Mouse (Mus musculus): ENCODE results near the gene Mynn. TPM values are rescaled to one million over a fixed set of nuclear protein-coding genes. Genes with fewer than 3 reads are reported as not detected.
A peak's percentile ranks its signal among the peaks of the same experiment; 100 is the strongest.
"Not testable (repeated sequence)": the region's sequence is repeated elsewhere in the genome, so short reads cannot be mapped to it uniquely, and the experiment has no call there.

The Mynn gene
- 30.4 and 31.5 TPM in 2 replicates for polyA plus RNA-seq (2015; fragmentation: Nextera tagmentation; extraction: Ambion mirVana)

DNA sequence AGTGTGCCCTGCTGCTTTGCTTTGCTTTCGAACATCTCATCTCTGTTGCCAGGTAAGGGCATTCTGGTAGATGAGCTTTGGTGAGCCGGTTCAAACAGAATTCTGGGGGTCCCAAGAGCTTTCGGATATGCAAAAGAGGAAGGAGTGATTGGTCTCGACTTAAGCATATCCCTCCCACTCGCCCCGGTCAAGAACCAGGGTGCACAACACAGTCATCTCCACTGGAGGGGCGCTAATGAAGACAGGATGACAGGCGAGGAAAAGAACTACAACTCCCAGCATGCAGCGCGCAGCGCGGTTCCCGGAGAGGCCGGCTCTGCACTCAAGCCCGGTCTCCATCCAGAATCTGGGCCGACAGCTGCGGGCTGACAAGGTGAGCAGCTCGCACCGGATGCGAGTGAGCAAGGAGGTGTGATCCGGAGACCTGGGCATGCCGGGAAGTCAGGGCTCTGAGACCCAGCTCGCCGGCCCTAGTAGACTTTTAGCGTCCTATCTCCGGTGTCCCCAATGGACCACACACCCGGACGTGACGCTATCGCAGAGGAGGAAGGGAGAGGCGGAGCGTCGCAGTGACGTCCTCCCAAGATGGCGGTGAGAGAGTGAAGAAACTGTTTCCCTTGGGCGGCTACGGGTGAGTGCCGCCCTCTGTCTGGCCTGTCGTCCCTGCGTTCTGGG, at the start of gene Mynn:
Gene Mynn (plus strand): TSS at position 1 of the 675 bp plus-strand sequence.
- ATAC-seq (ENCODE audit: insufficient number of reproducible peaks, low FRiP score, low TSS enrichment, low read depth), result peak; percentile 95
- no peaks in the 10 kb centered on the region for H3K9me3 ChIP-seq
- 0% methylated on average over 38 of the region's 40 CpGs for WGBS
- peak within 1 kb of the TSS; percentile 83 for H3K9ac ChIP-seq
- H3K4me2 ChIP-seq, result peak within 1 kb of the TSS; percentile 82
- peak within 1 kb of the TSS; percentile 73 for H3K4me3 ChIP-seq
- peaks cover 16% of the 10 kb centered on the region for H3K36me3 ChIP-seq
- peak within 1 kb of the TSS; percentile 98 for H3K27ac ChIP-seq
- H3K4me1 ChIP-seq, result peaks cover 17% of the 10 kb centered on the region
- 0 out of 2 replicates have a peak, but pooled peaks cover 4% of the 10 kb centered on the region for H3K27me3 ChIP-seq

DNA sequence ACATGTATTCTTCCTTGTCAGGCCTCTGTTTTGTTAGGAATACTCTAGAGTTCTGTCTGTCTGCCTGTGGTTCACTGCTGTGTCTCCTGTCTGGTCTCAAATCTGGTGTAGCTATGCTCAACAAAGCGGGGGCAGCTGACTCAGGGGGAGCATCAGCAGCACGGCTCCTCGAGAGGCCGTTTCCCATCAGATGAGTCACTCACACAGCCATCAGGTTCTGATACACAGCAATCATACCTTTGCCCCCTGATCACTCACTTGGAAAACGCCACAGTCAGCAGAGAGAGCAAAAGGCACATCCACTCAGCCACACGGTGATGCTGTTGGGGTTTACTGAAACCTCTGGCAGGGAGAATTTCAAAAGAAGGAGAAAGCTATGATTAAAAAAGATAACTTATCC, 48.1 kb upstream of the Mynn start:
- no peaks in the 10 kb centered on the region for H3K36me3 ChIP-seq
- 79% methylated on average over 6 of the region's 6 CpGs for WGBS
- H3K4me1 ChIP-seq, result peaks cover 4% of the 10 kb centered on the region; the same call in 1 of the 2 replicates
- no peak for ATAC-seq (ENCODE audit: insufficient number of reproducible peaks, low FRiP score, low TSS enrichment, low read depth)
- H3K27ac ChIP-seq, result no peak overlapping the region
- H3K4me2 ChIP-seq, result no peak overlapping the region
- H3K9ac ChIP-seq, result no peak overlapping the region
- no peaks in the 10 kb centered on the region for H3K27me3 ChIP-seq
- no peaks in the 10 kb centered on the region for H3K9me3 ChIP-seq
- no peak overlapping the region for H3K4me3 ChIP-seq

DNA sequence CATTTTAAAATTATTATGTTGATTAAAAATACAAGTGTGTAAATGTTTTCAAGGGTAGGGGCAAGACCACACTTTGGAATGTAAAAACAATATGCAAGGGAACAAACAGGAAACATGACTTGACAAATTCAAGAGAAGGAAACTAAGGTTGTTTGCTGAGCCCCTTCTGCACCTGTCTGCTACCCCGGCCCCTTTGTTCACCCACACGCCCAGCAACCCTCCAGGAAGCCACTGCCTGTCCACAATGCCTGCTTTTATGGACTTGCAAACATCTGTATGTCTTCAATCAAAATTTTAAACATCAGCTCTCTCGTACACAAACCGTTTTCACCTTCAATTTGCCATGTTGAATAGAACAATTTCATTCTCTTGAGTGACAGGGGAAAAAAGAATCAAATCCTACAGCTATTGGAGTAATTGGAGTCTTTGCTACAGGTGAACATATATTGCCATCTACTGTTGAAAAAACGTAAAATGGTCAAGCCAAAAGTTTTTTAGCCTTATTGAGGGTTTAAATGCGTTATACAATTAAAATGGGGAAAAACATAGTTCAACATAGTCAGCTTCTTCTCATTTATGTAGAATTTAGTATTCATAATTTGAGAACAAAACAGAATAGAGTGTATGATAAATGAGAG, 41.1 kb upstream of the Mynn start:
- WGBS, result 37% methylated on average over 6 of the region's 6 CpGs
- no peak overlapping the region for H3K4me3 ChIP-seq
- no peaks in the 10 kb centered on the region for H3K36me3 ChIP-seq
- no peaks in the 10 kb centered on the region for H3K9me3 ChIP-seq
- H3K27ac ChIP-seq, result no peak overlapping the region
- no peak overlapping the region for H3K4me2 ChIP-seq
- no peak overlapping the region for H3K9ac ChIP-seq
- no peaks in the 10 kb centered on the region for H3K4me1 ChIP-seq
- ATAC-seq (ENCODE audit: insufficient number of reproducible peaks, low FRiP score, low TSS enrichment, low read depth), result no peak
- H3K27me3 ChIP-seq, result no peaks in the 10 kb centered on the region

DNA sequence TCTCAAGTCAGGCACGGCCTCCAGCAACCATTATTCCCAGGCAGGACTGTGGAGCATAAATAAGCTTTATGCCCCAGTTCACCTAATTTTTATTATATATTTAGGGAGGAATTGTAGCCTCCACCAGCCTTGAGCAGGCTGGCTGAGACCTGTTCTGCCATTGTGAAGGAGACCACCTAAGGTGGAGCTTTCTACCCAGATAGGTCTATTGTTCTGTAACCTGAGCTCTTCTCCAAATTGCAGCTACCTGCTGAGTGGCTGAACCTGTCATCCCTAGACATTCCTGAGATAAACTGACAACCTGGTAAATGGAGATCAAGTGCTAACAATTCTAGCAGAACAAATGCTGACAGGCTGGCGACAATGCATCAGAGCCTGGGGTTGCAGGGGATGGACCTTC, 35.5 kb upstream of the Mynn start:
- H3K27me3 ChIP-seq; H3K9me3 ChIP-seq; H3K4me2 ChIP-seq; H3K36me3 ChIP-seq; ATAC-seq (ENCODE audit: insufficient number of reproducible peaks, low FRiP score, low TSS enrichment, low read depth); H3K9ac ChIP-seq; H3K27ac ChIP-seq; H3K4me1 ChIP-seq; H3K4me3 ChIP-seq: not testable (repeated sequence)
- WGBS, result no CpG with 5 or more reads among the region's 2 CpGs

DNA sequence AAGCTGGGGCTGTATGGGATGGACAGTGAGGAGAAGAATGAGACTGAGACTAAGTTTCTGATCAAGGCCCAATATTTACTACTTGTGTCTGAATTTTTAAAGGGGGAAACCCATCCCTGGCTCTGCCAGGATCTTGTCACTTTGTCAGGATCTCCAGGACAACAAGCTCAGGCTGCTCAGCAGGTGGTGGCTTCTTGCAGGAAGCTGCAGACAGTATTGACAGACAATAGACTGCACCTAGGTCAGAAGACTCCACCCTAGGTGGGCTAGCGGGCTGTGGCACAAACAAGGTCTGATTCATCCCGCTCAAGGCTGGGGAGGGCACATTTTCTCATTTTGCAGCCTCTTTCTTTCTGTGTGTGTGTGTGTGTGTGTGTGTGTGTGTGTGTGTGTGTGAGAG, 28.3 kb upstream of the Mynn start:
- no peak overlapping the region for H3K27ac ChIP-seq
- no peak overlapping the region for H3K9ac ChIP-seq
- no peaks in the 10 kb centered on the region for H3K4me1 ChIP-seq
- no peaks in the 10 kb centered on the region for H3K9me3 ChIP-seq
- 24% methylated on average over 2 of the region's 2 CpGs for WGBS
- no peak for ATAC-seq (ENCODE audit: insufficient number of reproducible peaks, low FRiP score, low TSS enrichment, low read depth)
- no peak overlapping the region for H3K4me2 ChIP-seq
- no peaks in the 10 kb centered on the region for H3K36me3 ChIP-seq
- H3K27me3 ChIP-seq, result no peaks in the 10 kb centered on the region
- H3K4me3 ChIP-seq, result no peak overlapping the region

DNA sequence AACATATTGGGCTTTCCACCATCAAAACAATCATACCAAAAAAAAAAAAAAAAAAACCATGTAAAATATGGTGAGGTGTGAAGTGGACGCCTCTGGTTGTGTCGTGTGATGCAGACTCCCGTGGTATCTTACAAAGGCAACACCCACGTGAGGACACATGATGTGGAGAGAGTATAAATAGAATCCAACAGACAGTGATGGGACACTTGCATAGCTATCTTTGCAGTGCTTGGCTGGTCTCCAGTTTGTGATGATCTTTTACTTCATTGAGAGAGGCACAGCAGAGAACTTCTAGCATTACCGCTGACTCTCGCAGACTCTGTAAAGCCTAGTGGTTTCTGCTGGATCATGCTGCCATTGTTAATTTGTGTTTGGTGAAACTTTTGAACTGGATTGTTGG, 13.0 kb upstream of the Mynn start:
- 81% methylated on average over 6 of the region's 6 CpGs for WGBS
- Histone ChIP-seq H3K36me3 (no peaks in the 10 kb centered on the region), H3K4me1 (no peaks in the 10 kb centered on the region; the same call in 1 of the 2 replicates), H3K4me3 (no peak overlapping the region), H3K4me2 (no peak overlapping the region), H3K9ac (no peak overlapping the region), H3K27me3 (no peaks in the 10 kb centered on the region), H3K27ac (no peak overlapping the region), H3K9me3 (no peaks in the 10 kb centered on the region)
- ATAC-seq (ENCODE audit: insufficient number of reproducible peaks, low FRiP score, low TSS enrichment, low read depth), result no peak

DNA sequence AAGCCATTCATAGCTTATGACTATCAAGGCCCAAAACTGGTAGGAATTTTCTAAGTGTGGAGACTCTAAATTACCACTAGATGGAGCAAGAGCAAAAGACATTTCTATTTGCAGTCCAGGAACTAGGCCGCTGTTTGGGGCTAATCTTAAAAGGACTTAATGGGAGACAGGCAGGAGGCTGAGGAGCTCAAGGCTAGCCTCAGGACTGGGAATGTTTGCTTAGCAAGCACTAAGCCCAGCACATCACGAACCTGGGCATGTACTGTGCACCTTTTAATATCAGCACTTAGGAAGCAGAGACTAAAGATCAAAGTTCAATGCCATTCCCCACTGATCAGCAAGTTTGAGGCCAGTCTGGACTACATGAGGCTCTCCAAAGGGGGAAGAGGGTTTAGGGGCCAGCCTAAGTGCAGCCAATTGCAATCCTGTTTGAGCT, 9.4 kb upstream of the Mynn start:
- 0% methylated on average over 2 of the region's 2 CpGs for WGBS
- H3K36me3 ChIP-seq, result no peaks in the 10 kb centered on the region
- ATAC-seq (ENCODE audit: insufficient number of reproducible peaks, low FRiP score, low TSS enrichment, low read depth), result no peak
- no peak overlapping the region for H3K4me2 ChIP-seq
- H3K27ac ChIP-seq, result peak overlapping the region; percentile 12; the same call in 1 of the 2 replicates
- no peak overlapping the region for H3K4me3 ChIP-seq
- H3K9me3 ChIP-seq, result no peaks in the 10 kb centered on the region
- H3K27me3 ChIP-seq, result no peaks in the 10 kb centered on the region
- no peak overlapping the region for H3K9ac ChIP-seq
- H3K4me1 ChIP-seq, result peaks cover 3% of the 10 kb centered on the region; the same call in 1 of the 2 replicates

DNA sequence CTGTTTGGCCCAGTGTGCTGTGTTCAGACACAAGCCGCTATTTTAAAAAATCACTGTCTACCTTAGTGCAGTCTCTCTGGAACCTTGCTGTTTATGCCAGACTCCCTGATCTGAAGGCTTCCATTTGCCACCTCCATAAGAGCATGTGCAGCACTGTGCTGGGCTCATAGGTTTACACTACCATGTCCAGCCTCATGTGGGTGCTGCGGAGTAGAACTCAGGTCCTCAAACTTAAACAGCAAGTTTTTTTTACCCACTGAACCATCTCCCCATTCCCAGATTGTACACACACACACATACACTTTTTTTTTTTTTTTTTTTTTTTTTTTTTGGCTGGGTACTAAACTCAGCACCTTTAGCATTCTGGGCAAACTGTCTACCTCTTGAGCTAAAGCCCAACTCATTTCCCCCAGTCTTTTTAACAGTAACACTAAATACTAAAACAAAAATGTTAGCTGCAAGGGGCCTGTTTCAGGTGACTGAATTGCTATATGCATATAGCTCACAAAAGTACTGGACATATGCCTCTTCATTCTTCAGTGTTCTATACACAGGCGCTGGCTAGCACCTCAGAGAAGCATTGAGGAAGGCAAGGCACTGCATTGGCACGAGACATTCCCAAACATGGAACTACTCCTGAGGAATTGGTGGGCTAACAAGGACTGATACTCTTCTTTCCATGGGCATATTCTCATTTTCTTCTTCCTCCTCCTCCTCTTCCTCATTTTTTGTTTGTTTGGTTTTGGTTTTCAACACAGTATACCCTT, 8.0 kb upstream of the Mynn start:
- Histone ChIP-seq H3K36me3 (no peaks in the 10 kb centered on the region), H3K27ac (no peak overlapping the region), H3K9me3 (no peaks in the 10 kb centered on the region), H3K4me2 (no peak overlapping the region), H3K9ac (no peak overlapping the region), H3K27me3 (0 out of 2 replicates have a peak, but pooled peaks cover 4% of the 10 kb centered on the region), H3K4me1 (peaks cover 3% of the 10 kb centered on the region; the same call in 1 of the 2 replicates), H3K4me3 (no peak overlapping the region)
- no peak for ATAC-seq (ENCODE audit: insufficient number of reproducible peaks, low FRiP score, low TSS enrichment, low read depth)
- WGBS, result 66% methylated on average over 4 of the region's 4 CpGs

DNA sequence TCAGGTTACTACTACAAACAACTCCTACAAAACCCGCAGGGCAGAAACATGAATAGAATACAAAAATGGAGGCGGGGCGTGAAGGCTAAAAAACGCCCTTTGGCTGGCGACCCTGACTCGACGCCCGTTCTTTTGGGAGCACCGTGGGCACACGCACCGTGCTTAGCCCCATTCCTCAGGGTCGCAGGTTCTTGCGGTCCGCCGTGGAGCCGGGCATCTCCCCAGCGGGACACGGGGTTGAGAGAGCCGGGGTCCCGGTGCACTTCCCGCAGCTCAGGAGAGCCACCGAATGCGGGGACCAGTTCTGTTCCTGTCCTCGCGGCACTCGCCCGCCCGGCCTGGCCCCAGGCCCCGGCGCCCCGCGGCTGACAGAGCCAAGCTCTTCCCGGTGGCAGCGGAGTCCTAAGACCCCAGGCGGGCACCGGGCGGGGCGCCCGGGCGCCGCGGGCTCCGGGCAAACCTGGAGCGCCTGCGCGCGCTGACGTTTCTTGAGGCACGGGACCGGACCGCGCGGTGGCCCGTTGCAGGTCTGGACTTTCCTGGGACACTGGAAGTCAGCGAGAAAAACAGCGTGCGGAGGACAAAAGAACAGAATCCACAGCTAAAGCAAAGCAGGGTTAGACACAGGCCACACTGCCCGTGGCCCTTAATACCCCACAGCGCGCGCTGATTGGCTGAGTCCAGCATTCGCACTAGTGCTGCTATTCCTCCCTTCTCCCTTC, 6.6 kb upstream of the Mynn start:
- peak overlapping the region; percentile 82 for H3K9ac ChIP-seq
- peak overlapping the region; percentile 76 for H3K4me2 ChIP-seq
- H3K9me3 ChIP-seq, result no peaks in the 10 kb centered on the region
- H3K36me3 ChIP-seq, result no peaks in the 10 kb centered on the region
- 0 out of 2 replicates have a peak, but pooled peaks cover 4% of the 10 kb centered on the region for H3K27me3 ChIP-seq
- H3K4me1 ChIP-seq, result peaks cover 13% of the 10 kb centered on the region
- H3K4me3 ChIP-seq, result peak overlapping the region; percentile 80
- under 1% methylated on average over 62 of the region's 62 CpGs for WGBS
- ATAC-seq (ENCODE audit: insufficient number of reproducible peaks, low FRiP score, low TSS enrichment, low read depth), result peak; percentile 41; the same call in 1 of the 2 replicates
- H3K27ac ChIP-seq, result peak overlapping the region; percentile 72; the same call in 1 of the 2 replicates

DNA sequence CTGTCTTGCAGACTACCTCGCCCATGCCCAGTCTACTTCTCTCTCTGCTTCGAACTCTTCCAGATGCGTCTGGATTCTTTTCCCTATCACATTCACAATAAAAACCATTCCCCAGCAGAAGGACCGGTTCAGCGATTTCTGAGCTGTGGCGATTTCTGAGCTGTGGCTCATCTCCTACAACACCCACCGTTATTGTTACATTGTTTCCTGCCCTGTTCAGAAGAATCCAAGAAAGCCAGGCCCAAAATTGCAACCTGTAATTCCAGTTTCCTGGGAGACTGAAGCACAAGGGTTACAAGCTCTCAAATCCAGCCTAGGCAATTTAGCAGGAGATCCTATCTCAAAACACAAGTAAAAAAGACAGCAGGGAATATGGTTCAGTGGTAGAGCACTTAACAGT, 4.6 kb upstream of the Mynn start:
- H3K9me3 ChIP-seq, result no peaks in the 10 kb centered on the region
- H3K27me3 ChIP-seq, result 0 out of 2 replicates have a peak, but pooled peaks cover 4% of the 10 kb centered on the region
- H3K36me3 ChIP-seq, result no peaks in the 10 kb centered on the region
- peaks cover 15% of the 10 kb centered on the region for H3K4me1 ChIP-seq
- no peak overlapping the region for H3K27ac ChIP-seq
- 71% methylated on average over 7 of the region's 7 CpGs for WGBS
- H3K4me2 ChIP-seq, result no peak overlapping the region
- H3K9ac ChIP-seq, result no peak overlapping the region
- no peak for ATAC-seq (ENCODE audit: insufficient number of reproducible peaks, low FRiP score, low TSS enrichment, low read depth)
- H3K4me3 ChIP-seq, result no peak overlapping the region

DNA sequence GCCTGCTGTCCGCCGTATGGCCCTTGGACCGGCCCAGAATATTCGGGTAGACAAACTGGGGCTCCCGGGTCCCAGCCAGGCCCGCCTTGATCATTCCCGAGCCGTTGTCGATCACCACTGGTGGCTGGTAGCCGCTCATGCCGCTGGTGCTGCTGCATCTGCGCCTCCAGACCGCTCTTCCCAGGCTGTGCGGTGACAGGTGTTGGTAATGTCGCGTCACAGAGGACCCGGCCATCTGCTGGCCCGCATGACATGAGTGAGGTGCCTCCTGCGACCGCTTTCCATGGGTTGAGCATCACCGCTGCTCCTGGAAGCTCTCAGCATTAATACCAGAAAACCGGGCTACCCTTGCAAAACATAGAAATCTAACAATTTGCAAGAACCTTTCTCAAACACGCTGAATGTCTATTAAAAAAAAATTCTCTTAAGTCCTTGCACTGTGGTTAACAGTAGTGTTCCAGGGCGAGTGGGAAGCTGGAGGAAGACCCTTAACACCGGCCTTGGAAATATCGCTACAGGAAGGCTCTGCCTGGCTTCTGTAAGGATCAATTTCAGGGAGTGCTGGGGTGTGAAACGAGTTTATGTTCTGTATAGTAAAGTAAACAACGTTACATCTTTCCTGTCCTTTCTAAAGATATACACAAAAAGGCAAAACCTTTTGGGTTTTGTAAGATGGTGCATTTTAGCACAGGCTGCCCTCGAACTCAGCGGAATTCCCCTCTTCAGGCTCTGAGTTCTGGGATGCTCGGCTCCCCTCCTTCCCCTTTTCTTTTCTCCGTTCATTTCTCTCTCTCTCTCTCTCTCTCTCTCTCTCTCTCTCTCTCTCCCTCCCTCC, 1.9 kb upstream of the Mynn start, which contains the start of gene Actrt3:
Gene Actrt3 (minus strand): TSS at position 229 of the 835 bp plus-strand sequence.
- ATAC-seq (ENCODE audit: insufficient number of reproducible peaks, low FRiP score, low TSS enrichment, low read depth), result no peak
- H3K4me2 ChIP-seq, result peak within 1 kb of the TSS; percentile 82
- H3K9me3 ChIP-seq, result no peaks in the 10 kb centered on the region
- H3K4me1 ChIP-seq, result peaks cover 20% of the 10 kb centered on the region
- peak within 1 kb of the TSS; percentile 29 for H3K9ac ChIP-seq
- 0 out of 2 replicates have a peak, but pooled peaks cover 4% of the 10 kb centered on the region for H3K27me3 ChIP-seq
- peak within 1 kb of the TSS; percentile 73 for H3K4me3 ChIP-seq
- peaks cover 7% of the 10 kb centered on the region for H3K36me3 ChIP-seq
- peak within 1 kb of the TSS; percentile 79 for H3K27ac ChIP-seq
- 2% methylated on average over 32 of the region's 32 CpGs for WGBS
